Comparison of ENCODE assay signal across 24 mouse cellular contexts in genomic region chr8:94729301-94729700, GRCm38 (mm10). TPM values are rescaled to one million over a fixed set of nuclear protein-coding genes. Genes with fewer than 3 reads are reported as not detected.
DNase-seq lines count a peak whose midpoint lies in the region; ATAC-seq and TF ChIP-seq lines count a peak whose summit lies in the region.
"Had no signal": no experiment of that assay in that cellular context is flagged by ENCODE, and none has a peak within 500 bp of the region (broad histone marks: within the 10 kb centered on the region; RNA-seq: fewer than 3 reads in every experiment).

No protein-coding gene starts in this region.

- peak; percentile 59 for ATAC-seq in erythroblast, adult 5-6 weeks (replicated peaks; ENCODE audit: low FRiP score, poor library complexity, severe bottlenecking)
- peak; percentile 38; the same call in 1 of the 2 replicates for ATAC-seq in liver, embryonic 14.5 days (ENCODE audit: insufficient read depth)
- ATAC-seq in stomach, embryonic 14.5 days (ENCODE audit: insufficient number of reproducible peaks, insufficient read depth, low FRiP score, low read depth): no peak
- no peak for ATAC-seq in hindbrain, embryonic 14.5 days (ENCODE audit: low FRiP score)
- ATAC-seq: midbrain, embryonic 13.5 days had no signal

- peak; percentile 17; the same call in 1 of the 2 replicates for TF ChIP-seq EP300 in liver, embryonic 14.5 days (IDR thresholded peaks at IDR 0.05; ENCODE audit: low read depth)

- no peak for TF ChIP-seq CTCF in liver, embryonic 14.5 days (IDR thresholded peaks at IDR 0.05; ENCODE audit: low read depth)

- H3K36me3 ChIP-seq in liver, embryonic 14.5 days (replicated peaks; ENCODE audit: control insufficient read depth, insufficient read depth, low read depth): no peaks in the 10 kb centered on the region
- H3K36me3 ChIP-seq in stomach, embryonic 14.5 days (ENCODE audit: control insufficient read depth, insufficient read depth, low read length): no peaks in the 10 kb centered on the region
- H3K36me3 ChIP-seq in hindbrain, embryonic 14.5 days (replicated peaks; ENCODE audit: control insufficient read depth, insufficient read depth): no peaks in the 10 kb centered on the region
- H3K36me3 ChIP-seq: embryonic facial prominence, embryonic 13.5 days; hindbrain, embryonic 15.5 days; midbrain, embryonic 13.5 days had no signal

- peaks cover 42 to 44% of the 10 kb centered on the region in 2 experiments for H3K4me1 ChIP-seq in liver, embryonic 14.5 days (replicated peaks; ENCODE audit: control insufficient read depth in 2 of 2, insufficient read depth in 2 of 2, low read length in 1 of 2)
- no peaks in the 10 kb centered on the region for H3K4me1 ChIP-seq in stomach, embryonic 14.5 days (ENCODE audit: control insufficient read depth, insufficient read depth, low read length)
- H3K4me1 ChIP-seq in hindbrain, embryonic 14.5 days (replicated peaks; ENCODE audit: control insufficient read depth, insufficient read depth, low read length): no peaks in the 10 kb centered on the region
- H3K4me1 ChIP-seq: embryonic facial prominence, embryonic 13.5 days; hindbrain, embryonic 15.5 days; midbrain, embryonic 13.5 days had no signal

- peak overlapping the region; percentile 67 for H3K27ac ChIP-seq in liver, embryonic 14.5 days
- H3K27ac ChIP-seq in stomach, embryonic 14.5 days (ENCODE audit: low read length): peak overlapping the region; percentile 30; the same call in 1 of the 2 replicates
- H3K27ac ChIP-seq in hindbrain, embryonic 14.5 days: no peak overlapping the region
- H3K27ac ChIP-seq: embryonic facial prominence, embryonic 13.5 days; hindbrain, embryonic 15.5 days; midbrain, embryonic 13.5 days had no signal

- H3K4me2 ChIP-seq in liver, embryonic 14.5 days (ENCODE audit: low read depth): peak overlapping the region; percentile 22
- no peak overlapping the region for H3K4me2 ChIP-seq in stomach, embryonic 14.5 days (replicated peaks; ENCODE audit: low read depth, low read length)
- no peak overlapping the region for H3K4me2 ChIP-seq in hindbrain, embryonic 14.5 days (replicated peaks)
- H3K4me2 ChIP-seq: embryonic facial prominence, embryonic 13.5 days; hindbrain, embryonic 15.5 days; midbrain, embryonic 13.5 days had no signal

- peaks cover 3% of the 10 kb centered on the region; the same call in 1 of the 2 replicates for H3K9me3 ChIP-seq in liver, embryonic 14.5 days (ENCODE audit: control insufficient read depth, low read length)
- 0 out of 2 replicates have a peak, but pooled peaks cover 2% of the 10 kb centered on the region for H3K9me3 ChIP-seq in stomach, embryonic 14.5 days (ENCODE audit: control insufficient read depth, low read depth, low read length)
- H3K9me3 ChIP-seq in hindbrain, embryonic 14.5 days (ENCODE audit: control insufficient read depth, low read length): no peaks in the 10 kb centered on the region
- H3K9me3 ChIP-seq: embryonic facial prominence, embryonic 13.5 days; hindbrain, embryonic 15.5 days; midbrain, embryonic 13.5 days had no signal

- peak overlapping the region; percentile 47; the same call in 1 of the 2 replicates for H3K9ac ChIP-seq in liver, embryonic 14.5 days (replicated peaks)
- H3K9ac ChIP-seq in stomach, embryonic 14.5 days (replicated peaks; ENCODE audit: low read depth, low read length): no peak overlapping the region
- H3K9ac ChIP-seq in hindbrain, embryonic 14.5 days: no peak overlapping the region
- H3K9ac ChIP-seq: embryonic facial prominence, embryonic 13.5 days; hindbrain, embryonic 15.5 days; midbrain, embryonic 13.5 days had no signal

- 24% methylated on average over 4 of the region's 4 CpGs for WGBS in liver, embryonic 14.5 days (ENCODE audit: insufficient replicate concordance)
- 52% methylated on average over 4 of the region's 4 CpGs for WGBS in stomach, embryonic 14.5 days
- 81% methylated on average over 4 of the region's 4 CpGs for WGBS in hindbrain, embryonic 14.5 days

- peak; percentile 38 for DNase-seq in brain, adult 2 months (ENCODE audit: low read depth, low spot score)
- no peak for DNase-seq in liver, embryonic 14.5 days (ENCODE audit: low read depth in 3 of 3, low spot score in 3 of 3)
- no peak for DNase-seq in hindbrain, embryonic 14.5 days (ENCODE audit: low spot score)
- DNase-seq in adrenal gland, postnatal 10 days: no peak
- no peak for DNase-seq in lung, adult 18-20 months
- DNase-seq: cerebellum, postnatal 14 days; heart, adult 18-20 months; heart, postnatal 36 days; kidney, adult 11 months; kidney, postnatal 36 days; lung, postnatal 10 days; right cerebral cortex, postnatal 14 days; spleen, adult 18-20 months had no signal

- H3K4me3 ChIP-seq in liver, embryonic 14.5 days (ENCODE audit: insufficient read depth in 1 of 2, low read depth in 2 of 2, low read length in 2 of 2): no peak overlapping the region
- no peak overlapping the region for H3K4me3 ChIP-seq in stomach, embryonic 14.5 days (ENCODE audit: low read depth, low read length)
- H3K4me3 ChIP-seq in hindbrain, embryonic 14.5 days (replicated peaks; ENCODE audit: low read length): no peak overlapping the region
- H3K4me3 ChIP-seq: embryonic facial prominence, embryonic 13.5 days; hindbrain, embryonic 15.5 days; midbrain, embryonic 13.5 days had no signal

- no peaks in the 10 kb centered on the region for H3K27me3 ChIP-seq in liver, embryonic 14.5 days (ENCODE audit: control insufficient read depth, insufficient read depth, low read length)
- H3K27me3 ChIP-seq in stomach, embryonic 14.5 days (ENCODE audit: control insufficient read depth, insufficient read depth, low read length): no peaks in the 10 kb centered on the region
- H3K27me3 ChIP-seq in hindbrain, embryonic 14.5 days (ENCODE audit: control insufficient read depth, insufficient read depth, low read length): no peaks in the 10 kb centered on the region
- H3K27me3 ChIP-seq: embryonic facial prominence, embryonic 13.5 days; hindbrain, embryonic 15.5 days; midbrain, embryonic 13.5 days had no signal

RNA-seq across cellular contexts. Expression of gene Ccl22, which starts 16.1 kb away (rescaled TPM):
- 1.0 and 2.5 TPM in 2 replicates for total RNA-seq in erythroblast, adult 5-6 weeks (2015; ENCODE audit: low replicate concordance)
- total RNA-seq in erythroblast, adult 5-6 weeks (2017; ENCODE audit: low replicate concordance): 0.68 and 1.4 TPM in 2 replicates
- 0.17 and 0.19 TPM in 2 replicates for polyA plus RNA-seq in liver, embryonic 14.5 days (2012; rRNA removed)
- polyA plus RNA-seq in liver, embryonic 14.5 days (2014; fragmentation: Nextera tagmentation; extraction: Ambion mirVana): 0.22 and 0.45 TPM in 2 replicates
- polyA plus RNA-seq in stomach, embryonic 14.5 days (2014; fragmentation: Nextera tagmentation; extraction: Ambion mirVana): not detected in 2 replicates
- polyA plus RNA-seq in hindbrain, embryonic 14.5 days (2014; fragmentation: Nextera tagmentation; extraction: Ambion mirVana): not detected in 2 replicates
- total RNA-seq in adrenal gland, postnatal 10 days (2021): 1 to 10 TPM in 1 of 2 experiments, under 1 TPM in 1; 0.60 to 1.0 TPM
- total RNA-seq: gastrocnemius, adult 8-10 months; heart, postnatal 36 days; layer of hippocampus, postnatal 10 days; left cerebral cortex, postnatal 14 days; megakaryocyte, adult 5-6 weeks had no signal
- polyA plus RNA-seq: embryonic facial prominence, embryonic 13.5 days; heart, embryonic 14.5 days; hindbrain, embryonic 15.5 days; midbrain, embryonic 13.5 days; neural tube, embryonic 14.5 days had no signal

RNA-seq across cellular contexts. Expression of gene Pllp, which starts 33.2 kb away (rescaled TPM):
- total RNA-seq in erythroblast, adult 5-6 weeks (2015; ENCODE audit: low replicate concordance): not detected in 2 replicates
- total RNA-seq in erythroblast, adult 5-6 weeks (2017; ENCODE audit: low replicate concordance): not detected in 2 replicates
- 0.36 and 0.52 TPM in 2 replicates for polyA plus RNA-seq in liver, embryonic 14.5 days (2012; rRNA removed)
- 0.85 TPM in 2 replicates for polyA plus RNA-seq in liver, embryonic 14.5 days (2014; fragmentation: Nextera tagmentation; extraction: Ambion mirVana)
- 65.6 and 70.4 TPM in 2 replicates for polyA plus RNA-seq in stomach, embryonic 14.5 days (2014; fragmentation: Nextera tagmentation; extraction: Ambion mirVana)
- 2.0 and 2.2 TPM in 2 replicates for polyA plus RNA-seq in hindbrain, embryonic 14.5 days (2014; fragmentation: Nextera tagmentation; extraction: Ambion mirVana)
- 1 to 10 TPM; 2.0 to 3.9 TPM for total RNA-seq in adrenal gland, postnatal 10 days (2021)
- total RNA-seq: megakaryocyte, adult 5-6 weeks had no signal
- polyA plus RNA-seq: heart, embryonic 14.5 days had no signal

RNA-seq across cellular contexts. Expression of gene Cx3cl1, which starts 42.5 kb away (rescaled TPM):
- total RNA-seq in erythroblast, adult 5-6 weeks (2015; ENCODE audit: low replicate concordance): 0.63 TPM in 1 of 2 replicates, not detected in the other
- total RNA-seq in erythroblast, adult 5-6 weeks (2017; ENCODE audit: low replicate concordance): 0.77 and 2.4 TPM in 2 replicates
- 0.11 and 0.12 TPM in 2 replicates for polyA plus RNA-seq in liver, embryonic 14.5 days (2012; rRNA removed)
- polyA plus RNA-seq in liver, embryonic 14.5 days (2014; fragmentation: Nextera tagmentation; extraction: Ambion mirVana): 0.33 and 0.34 TPM in 2 replicates
- polyA plus RNA-seq in stomach, embryonic 14.5 days (2014; fragmentation: Nextera tagmentation; extraction: Ambion mirVana): 7.4 and 11.1 TPM in 2 replicates
- polyA plus RNA-seq in hindbrain, embryonic 14.5 days (2014; fragmentation: Nextera tagmentation; extraction: Ambion mirVana): 32.6 and 42.0 TPM in 2 replicates
- total RNA-seq in adrenal gland, postnatal 10 days (2021): 10 to 100 TPM; 10.4 to 13.3 TPM

Comparison
In these comparisons a context has a peak if more than half of its experiments do, and no peak if none do; other contexts are left out.
1. ATAC-seq: peak in erythroblast, adult 5-6 weeks (single experiment) and liver, embryonic 14.5 days (single experiment); none in stomach, embryonic 14.5 days (single experiment) and hindbrain, embryonic 14.5 days (single experiment).
2. RNA of gene Pllp, which starts 33.2 kb away (polyA plus RNA-seq): 65.6 to 70.4 TPM in stomach, embryonic 14.5 days; 2.0 to 2.2 TPM in hindbrain, embryonic 14.5 days and 0.36 to 0.85 TPM in liver, embryonic 14.5 days; every median in the first group is over 10 times any median in the second.